Mouse (Mus musculus): ENCODE results near the gene Gps2.

Gps2 gene

GRCm38 (mm10) chr11:69913554-69914371 is at the start of gene Gps2:
Gps2 (plus strand) TSS chr11:69913888.
- DNase-seq = peak; percentile 94

- DNase-seq = no peak
Measured at GRCm38 (mm10) chr11:69864138-69864860, 49.4 kb upstream of the Gps2 start.

- no peak for DNase-seq
Measured at GRCm38 (mm10) chr11:69865561-69865960, 48.1 kb upstream of the Gps2 start.

GRCm38 (mm10) chr11:69867335-69867734 is 46.4 kb upstream of the Gps2 start:
- DNase-seq = no peak

- no peak for DNase-seq
Measured at GRCm38 (mm10) chr11:69870289-69871069, 43.2 kb upstream of the Gps2 start.

- DNase-seq = no peak
Measured at GRCm38 (mm10) chr11:69871822-69872221, 41.9 kb upstream of the Gps2 start.

GRCm38 (mm10) chr11:69872451-69872850 is 41.2 kb upstream of the Gps2 start:
- no peak for DNase-seq

- peak; percentile 66 for DNase-seq
Measured at GRCm38 (mm10) chr11:69876186-69876585, 37.5 kb upstream of the Gps2 start.

GRCm38 (mm10) chr11:69876867-69877266 is 36.8 kb upstream of the Gps2 start:
- peak; percentile 72 for DNase-seq

GRCm38 (mm10) chr11:69877878-69878277 is 35.8 kb upstream of the Gps2 start, which contains the start of gene Tmem95:
Tmem95 (minus strand) TSS chr11:69878018.
- DNase-seq = no peak

- DNase-seq = no peak
Measured at GRCm38 (mm10) chr11:69878399-69878798, 35.3 kb upstream of the Gps2 start.

- no peak for DNase-seq
Measured at GRCm38 (mm10) chr11:69878952-69879351, 34.7 kb upstream of the Gps2 start.

GRCm38 (mm10) chr11:69879711-69880110 is 34.0 kb upstream of the Gps2 start:
- no peak for DNase-seq

- DNase-seq = no peak
Measured at GRCm38 (mm10) chr11:69880506-69880852, 33.2 kb upstream of the Gps2 start.

GRCm38 (mm10) chr11:69880853-69881603 is 32.7 kb upstream of the Gps2 start, which contains the start of gene Kctd11:
Kctd11 (minus strand) TSS chr11:69881406.
- peak; percentile 88 for DNase-seq

- DNase-seq = no peak
Measured at GRCm38 (mm10) chr11:69881787-69882670, 31.7 kb upstream of the Gps2 start.

GRCm38 (mm10) chr11:69883066-69883465 is 30.6 kb upstream of the Gps2 start:
- no peak for DNase-seq

GRCm38 (mm10) chr11:69883527-69884151 is 30.0 kb upstream of the Gps2 start:
- no peak for DNase-seq

GRCm38 (mm10) chr11:69884240-69884639 is 29.4 kb upstream of the Gps2 start:
- no peak for DNase-seq

- no peak for DNase-seq
Measured at GRCm38 (mm10) chr11:69884663-69885062, 29.0 kb upstream of the Gps2 start.

All from layer of hippocampus, adult 9-11 months (tissue).